8 mouse cellular contexts compared by ENCODE assay signal in the genomic region with DNA sequence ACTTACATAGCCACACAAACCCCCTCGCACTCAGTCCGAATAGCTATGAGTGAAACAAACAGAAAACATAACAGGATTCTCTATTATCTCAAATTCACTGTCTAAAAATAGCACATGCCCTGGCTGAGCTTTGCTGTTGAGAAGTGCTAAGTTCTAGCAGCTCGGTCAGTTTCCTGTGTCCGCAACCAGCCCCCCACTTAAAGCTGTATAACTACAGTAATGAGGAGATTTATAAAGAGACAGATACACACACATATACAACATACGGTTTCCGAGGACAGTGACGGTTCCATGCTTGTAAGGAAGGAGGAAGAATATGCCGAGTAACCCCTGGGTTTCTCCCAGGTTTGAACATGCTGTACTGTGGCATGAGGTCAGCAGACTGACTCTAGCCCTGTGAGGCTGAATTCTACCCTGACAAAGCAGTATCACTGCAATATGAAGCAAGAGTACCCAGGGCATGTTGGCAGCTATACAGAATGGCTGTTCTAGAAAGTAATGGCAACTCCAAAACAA.
DNase-seq lines count a peak whose midpoint lies in the region; ATAC-seq lines count a peak whose summit lies in the region.

No protein-coding gene starts in this region.

- no peaks in the 10 kb centered on the region for H3K36me3 ChIP-seq in embryonic facial prominence, embryonic 12.5 days
- no peaks in the 10 kb centered on the region for H3K36me3 ChIP-seq in embryonic facial prominence, embryonic 10.5 days (replicated peaks)
- H3K36me3 ChIP-seq in heart, embryonic 13.5 days: no peaks in the 10 kb centered on the region
- H3K36me3 ChIP-seq in liver, embryonic 13.5 days: no peaks in the 10 kb centered on the region

- no peaks in the 10 kb centered on the region for H3K27me3 ChIP-seq in embryonic facial prominence, embryonic 12.5 days
- no peaks in the 10 kb centered on the region for H3K27me3 ChIP-seq in embryonic facial prominence, embryonic 10.5 days (replicated peaks; ENCODE audit: low read depth, poor library complexity, severe bottlenecking)
- no peaks in the 10 kb centered on the region for H3K27me3 ChIP-seq in heart, embryonic 13.5 days (replicated peaks)
- no peaks in the 10 kb centered on the region for H3K27me3 ChIP-seq in liver, embryonic 13.5 days

- no peak overlapping the region for H3K9ac ChIP-seq in embryonic facial prominence, embryonic 12.5 days
- H3K9ac ChIP-seq in heart, embryonic 13.5 days: peak overlapping the region; percentile 76
- no peak overlapping the region for H3K9ac ChIP-seq in liver, embryonic 13.5 days

- no peak overlapping the region for H3K4me2 ChIP-seq in embryonic facial prominence, embryonic 12.5 days (replicated peaks)
- peak overlapping the region; percentile 59 for H3K4me2 ChIP-seq in heart, embryonic 13.5 days
- peak overlapping the region; percentile 6; the same call in 1 of the 2 replicates for H3K4me2 ChIP-seq in liver, embryonic 13.5 days

- no peak for DNase-seq in embryonic facial prominence, embryonic 10.5 days (ENCODE audit: low spot score)
- DNase-seq in cerebellum, adult 9-10 months: peak; percentile 56
- no peak for DNase-seq in liver, embryonic 13.5 days
- no peak for DNase-seq in layer of hippocampus, adult 18-20 months (ENCODE audit: low spot score in 2 of 2)
- no peak for DNase-seq in T-cell, adult 2 months (ENCODE audit: low spot score)

- no peak overlapping the region for H3K4me3 ChIP-seq in embryonic facial prominence, embryonic 12.5 days
- no peak overlapping the region for H3K4me3 ChIP-seq in embryonic facial prominence, embryonic 10.5 days
- peak overlapping the region; percentile 39 for H3K4me3 ChIP-seq in heart, embryonic 13.5 days
- no peak overlapping the region for H3K4me3 ChIP-seq in liver, embryonic 13.5 days (replicated peaks)

- peak overlapping the region; percentile 31; the same call in 1 of the 2 replicates for H3K27ac ChIP-seq in embryonic facial prominence, embryonic 12.5 days
- H3K27ac ChIP-seq in embryonic facial prominence, embryonic 10.5 days (replicated peaks): no peak overlapping the region
- H3K27ac ChIP-seq in heart, embryonic 13.5 days (replicated peaks): peak overlapping the region; percentile 91
- H3K27ac ChIP-seq in liver, embryonic 13.5 days: peak overlapping the region; percentile 44; the same call in 1 of the 2 replicates

- WGBS in embryonic facial prominence, embryonic 12.5 days: 78% methylated on average over 8 of the region's 8 CpGs
- WGBS in embryonic facial prominence, embryonic 10.5 days: 80% methylated on average over 8 of the region's 8 CpGs
- WGBS in heart, embryonic 13.5 days: 20% methylated on average over 8 of the region's 8 CpGs
- WGBS in liver, embryonic 13.5 days (ENCODE audit: insufficient replicate concordance): 32% methylated on average over 8 of the region's 8 CpGs

- H3K9me3 ChIP-seq in embryonic facial prominence, embryonic 12.5 days: no peaks in the 10 kb centered on the region
- H3K9me3 ChIP-seq in embryonic facial prominence, embryonic 10.5 days: no peaks in the 10 kb centered on the region
- H3K9me3 ChIP-seq in heart, embryonic 13.5 days: no peaks in the 10 kb centered on the region
- no peaks in the 10 kb centered on the region for H3K9me3 ChIP-seq in liver, embryonic 13.5 days (replicated peaks)

- ATAC-seq in embryonic facial prominence, embryonic 12.5 days (ENCODE audit: insufficient number of reproducible peaks, insufficient read depth, low FRiP score, low TSS enrichment): no peak
- no peak for ATAC-seq in heart, embryonic 13.5 days (ENCODE audit: extremely low read depth, insufficient number of reproducible peaks, low FRiP score, low TSS enrichment)
- no peak for ATAC-seq in liver, embryonic 13.5 days (ENCODE audit: low read depth)
- ATAC-seq in monocyte, adult 5-6 weeks (replicated peaks; ENCODE audit: insufficient number of reproducible peaks, low FRiP score, low TSS enrichment, poor library complexity, severe bottlenecking): peak; percentile 48; the same call in 1 of the 2 replicates

- H3K4me1 ChIP-seq in embryonic facial prominence, embryonic 12.5 days: no peaks in the 10 kb centered on the region
- H3K4me1 ChIP-seq in embryonic facial prominence, embryonic 10.5 days: no peaks in the 10 kb centered on the region
- H3K4me1 ChIP-seq in heart, embryonic 13.5 days: peaks cover 66% of the 10 kb centered on the region
- peaks cover 14% of the 10 kb centered on the region for H3K4me1 ChIP-seq in liver, embryonic 13.5 days (replicated peaks)
